Mouse (Mus musculus) kidney, embryonic 14.5 days (tissue): Measurements from ENCODE around the gene Cbarp. TPM values are rescaled to one million over a fixed set of nuclear protein-coding genes. Genes with fewer than 3 reads are reported as not detected.

Experiments
- ATAC-seq: fragments of 200-750 bp; cut with Nextera tagmentation; 2 replicates; pipeline ENCODE4 v1.8.0; 2017; ENCODE audit warnings: moderate number of reproducible peaks, mild to moderate bottlenecking, moderate TSS enrichment, moderate library complexity; ENCODE audit not compliant: low FRiP score, low TSS enrichment
- H3K27ac ChIP-seq: fragments of 300-500 bp; sonication (generic); 2 replicates; pipeline ENCODE4 v1.5.1; 2014; ENCODE audit warnings: low read depth, mild to moderate bottlenecking, low read length, moderate library complexity, mixed read lengths
- H3K27me3 ChIP-seq: fragments of 300-500 bp; sonication (generic); 2 replicates; pipeline ENCODE4 v1.6.1; 2014; ENCODE audit warnings: mild to moderate bottlenecking, low read length; ENCODE audit not compliant: control insufficient read depth, insufficient read depth
- H3K36me3 ChIP-seq: fragments of 300-500 bp; sonication (generic); 2 replicates; pipeline ENCODE4 v1.6.1; 2014; ENCODE audit warnings: low read length, mixed read lengths; ENCODE audit not compliant: control insufficient read depth, insufficient read depth
- H3K4me1 ChIP-seq: fragments of 300-500 bp; sonication (generic); 2 replicates; pipeline ENCODE4 v1.6.1; 2014; ENCODE audit warnings: low read length, mixed read lengths; ENCODE audit not compliant: control insufficient read depth, insufficient read depth
- H3K4me2 ChIP-seq: fragments of 300-500 bp; sonication (generic); replicated peaks from 2 replicates; pipeline ENCODE4 v1.6.1; 2014; ENCODE audit warnings: low read depth, mild to moderate bottlenecking, low read length
- H3K4me3 ChIP-seq: fragments of 300-500 bp; sonication (generic); 2 replicates; pipeline ENCODE4 v1.5.1; 2014; ENCODE audit warnings: mild to moderate bottlenecking, low read length
- H3K9ac ChIP-seq: fragments of 300-500 bp; sonication (generic); 2 replicates; pipeline ENCODE4 v1.6.1; 2014; ENCODE audit warnings: low read depth, mild to moderate bottlenecking, low read length, moderate library complexity
- H3K9me3 ChIP-seq: fragments of 300-500 bp; sonication (generic); 2 replicates; pipeline ENCODE4 v1.6.1; 2016; ENCODE audit warnings: low read length; ENCODE audit not compliant: control insufficient read depth
- WGBS: fragments of 180-500 bp; shearing (Covaris S2); extraction: QIAGEN DNeasy Blood & Tissue Kit; methylation state at CpG from one replicate; pipeline ENCODE4 v1.1.7; 2014; 5-methylcytosine and 5-hydroxymethylcytosine counted together
- polyA plus RNA-seq: library from polyadenylated mRNA; unstranded; fragments of >200 nt; fragmentation: Nextera tagmentation; extraction: Ambion mirVana; gene quantifications from 2 replicates; pipeline ENCODE4 v1.2.1, GENCODE M21; 2014

Cbarp gene
- polyA plus RNA-seq, 1 experiment from 2014 or later, result 8.4 TPM

DNA sequence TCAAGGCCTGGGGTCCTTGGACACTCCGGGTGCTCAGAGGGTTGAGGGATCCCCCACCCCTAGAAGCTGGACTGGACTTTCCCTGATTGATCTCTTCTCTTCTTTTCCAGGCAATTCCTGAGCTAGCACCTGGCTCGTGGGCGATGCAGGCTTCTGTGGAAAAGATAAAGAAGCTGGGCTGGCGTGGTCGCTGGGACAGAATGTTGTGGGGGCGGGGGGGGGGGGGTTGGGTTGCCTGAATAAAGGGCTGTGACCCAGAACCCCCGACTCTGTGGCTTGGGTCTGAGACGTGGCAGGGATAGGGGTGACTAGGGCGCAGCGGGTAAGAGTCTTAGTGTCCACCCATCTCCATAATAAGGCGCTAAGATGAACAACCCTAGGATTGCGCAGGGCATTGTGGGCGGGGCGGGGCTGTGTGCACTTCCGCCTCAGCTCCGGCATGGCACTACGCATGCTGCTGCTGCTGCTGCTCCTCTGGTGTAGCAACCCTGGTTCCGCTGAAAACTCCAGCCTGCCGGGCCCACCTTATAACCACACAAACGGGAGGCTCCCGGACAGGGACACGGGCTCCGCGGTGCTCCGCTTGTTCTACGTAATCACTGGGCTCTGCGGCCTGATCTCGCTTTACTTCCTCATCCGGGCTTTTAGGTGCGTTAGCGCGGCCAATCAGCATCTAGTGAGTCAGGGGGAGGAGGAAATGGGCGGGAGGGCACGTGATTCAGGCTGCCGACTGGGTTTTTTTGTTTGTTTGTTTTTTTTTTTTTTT, 32.1 kb upstream of the Cbarp start, which contains the start of gene 1600002K03Rik:
TSS of gene 1600002K03Rik (plus strand) at position 418 of the 766 bp plus-strand sequence.
- WGBS, result 8% methylated on average over 35 of the region's 35 CpGs
- H3K27ac ChIP-seq, result peak within 1 kb of the TSS; percentile 79; the same call in 1 of the 2 replicates
- peaks cover 24% of the 10 kb centered on the region for H3K4me1 ChIP-seq
- H3K4me3 ChIP-seq, result peak within 1 kb of the TSS; percentile 55
- no peaks in the 10 kb centered on the region for H3K9me3 ChIP-seq
- H3K4me2 ChIP-seq, result peak within 1 kb of the TSS; percentile 57
- peak within 1 kb of the TSS; percentile 57 for H3K9ac ChIP-seq
- H3K36me3 ChIP-seq, result peaks cover 33% of the 10 kb centered on the region
- no peaks in the 10 kb centered on the region for H3K27me3 ChIP-seq
- ATAC-seq, result peak; percentile 61

DNA sequence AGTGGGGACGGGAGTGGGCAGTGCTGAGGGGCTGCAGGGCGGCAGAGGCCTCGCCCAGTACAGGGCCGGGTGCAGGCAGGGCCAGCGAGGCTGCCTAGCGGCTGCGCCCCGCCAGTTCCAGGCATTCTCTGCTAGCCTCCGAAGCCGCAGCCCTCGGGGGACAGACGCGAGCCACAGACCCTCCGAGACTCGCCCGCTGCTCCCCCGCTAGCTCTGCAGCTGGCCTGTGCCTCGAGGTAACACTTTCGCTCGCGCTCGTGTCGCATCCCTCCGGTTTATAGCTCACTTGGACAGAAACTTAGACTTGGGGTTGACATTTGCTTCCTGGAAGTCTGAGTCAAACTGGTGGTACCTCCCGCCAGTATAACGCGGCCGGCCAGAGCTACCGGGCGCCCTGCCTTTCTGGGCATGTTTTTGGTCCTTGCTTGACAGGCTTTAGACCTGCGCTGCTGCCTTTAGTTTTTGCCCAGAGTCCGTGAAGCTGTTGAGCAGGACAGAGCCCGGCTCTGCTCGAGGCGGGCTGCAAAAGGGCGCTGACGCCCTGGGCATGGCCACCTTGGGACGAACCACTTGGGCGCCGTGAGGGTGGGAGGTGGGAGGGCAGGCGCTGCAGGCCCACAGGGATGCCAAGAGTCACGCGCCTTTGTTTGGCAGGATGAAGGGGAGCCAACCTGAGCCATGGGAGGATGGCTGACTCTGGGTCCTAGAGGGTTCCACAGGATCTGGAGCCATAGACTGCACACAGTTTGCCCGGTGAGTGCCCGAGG, 31.3 kb upstream of the Cbarp start:
- no peak for ATAC-seq
- peak overlapping the region; percentile 79; the same call in 1 of the 2 replicates for H3K27ac ChIP-seq
- H3K9ac ChIP-seq, result peak overlapping the region; percentile 57; the same call in 1 of the 2 replicates
- H3K27me3 ChIP-seq, result no peaks in the 10 kb centered on the region
- WGBS, result 81% methylated on average over 45 of the region's 45 CpGs
- H3K4me2 ChIP-seq, result peak overlapping the region; percentile 57; the same call in 1 of the 2 replicates
- H3K4me3 ChIP-seq, result peak overlapping the region; percentile 55; the same call in 1 of the 2 replicates
- no peaks in the 10 kb centered on the region for H3K9me3 ChIP-seq
- peaks cover 25% of the 10 kb centered on the region for H3K4me1 ChIP-seq
- peaks cover 33% of the 10 kb centered on the region for H3K36me3 ChIP-seq

DNA sequence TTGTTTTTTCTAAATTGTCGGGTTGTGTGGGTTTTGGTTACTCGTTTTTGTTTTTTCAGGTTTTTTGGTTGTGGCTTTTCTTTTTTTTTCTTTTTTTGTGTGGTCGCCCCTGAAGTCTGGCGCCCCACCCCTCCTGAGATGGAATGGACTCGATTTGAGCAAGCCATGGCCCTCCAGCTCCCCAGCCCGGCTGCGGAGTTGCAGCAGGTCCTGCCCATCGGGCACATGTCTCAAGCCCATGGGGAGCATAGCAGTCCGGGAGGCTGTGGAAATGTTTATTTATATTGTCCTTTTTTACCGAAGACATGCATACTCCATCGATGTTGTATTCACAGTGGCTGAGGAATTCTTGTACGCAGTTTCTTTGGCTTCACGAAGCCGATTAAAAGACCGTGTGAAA, 30.6 kb upstream of the Cbarp start:
- H3K36me3 ChIP-seq, result peaks cover 33% of the 10 kb centered on the region
- no peak overlapping the region for H3K4me2 ChIP-seq
- H3K27ac ChIP-seq, result no peak overlapping the region
- H3K9ac ChIP-seq, result no peak overlapping the region
- no peaks in the 10 kb centered on the region for H3K9me3 ChIP-seq
- WGBS, result 91% methylated on average over 15 of the region's 15 CpGs
- no peak for ATAC-seq
- 0 out of 2 replicates have a peak overlapping the region, but pooled peaks have one; percentile 7 for H3K4me3 ChIP-seq
- H3K27me3 ChIP-seq, result no peaks in the 10 kb centered on the region
- peaks cover 32% of the 10 kb centered on the region for H3K4me1 ChIP-seq

DNA sequence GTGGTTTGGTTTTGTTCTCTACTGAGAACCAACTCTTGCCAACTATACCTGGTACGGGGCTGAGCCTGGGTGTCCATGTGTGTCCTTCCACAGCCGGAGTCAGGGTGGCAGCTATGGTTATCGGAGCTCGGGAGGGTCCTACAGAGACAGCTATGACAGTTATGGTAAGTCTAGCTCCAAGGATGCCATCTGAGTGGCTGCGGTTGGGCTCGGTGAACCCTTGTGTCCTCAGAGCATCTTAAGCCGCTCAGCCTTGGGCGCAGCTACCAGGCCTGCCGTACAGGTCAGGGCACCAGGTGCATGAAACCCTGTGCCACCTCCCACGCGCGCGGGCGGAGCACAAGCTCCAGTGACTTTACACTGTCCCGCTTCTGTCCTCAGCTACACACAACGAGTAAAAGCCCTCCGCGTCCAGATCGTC, 30.0 kb upstream of the Cbarp start:
- peak overlapping the region; percentile 7; the same call in 1 of the 2 replicates for H3K4me3 ChIP-seq
- H3K36me3 ChIP-seq, result peaks cover 33% of the 10 kb centered on the region
- H3K27me3 ChIP-seq, result no peaks in the 10 kb centered on the region
- WGBS, result 78% methylated on average over 19 of the region's 19 CpGs
- no peak overlapping the region for H3K4me2 ChIP-seq
- no peaks in the 10 kb centered on the region for H3K9me3 ChIP-seq
- ATAC-seq, result no peak
- H3K9ac ChIP-seq, result no peak overlapping the region
- no peak overlapping the region for H3K27ac ChIP-seq
- H3K4me1 ChIP-seq, result peaks cover 35% of the 10 kb centered on the region

DNA sequence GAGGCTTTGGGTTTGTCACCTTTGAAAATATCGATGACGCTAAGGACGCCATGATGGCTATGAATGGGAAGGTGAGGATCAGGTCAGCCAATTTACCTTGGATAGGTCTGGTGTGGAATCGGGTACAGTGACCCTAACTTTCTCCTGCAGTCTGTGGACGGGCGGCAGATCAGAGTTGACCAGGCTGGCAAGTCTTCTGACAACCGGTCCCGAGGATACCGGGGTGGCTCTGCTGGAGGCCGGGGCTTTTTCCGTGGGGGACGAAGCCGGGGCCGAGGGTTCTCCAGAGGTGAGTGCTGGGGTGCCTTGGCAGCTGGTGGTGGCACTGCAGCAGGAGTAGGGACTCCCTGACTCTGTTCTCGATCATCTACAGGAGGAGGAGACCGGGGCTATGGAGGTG, 29.4 kb upstream of the Cbarp start:
- Histone ChIP-seq H3K27me3 (no peaks in the 10 kb centered on the region), H3K4me1 (peaks cover 40% of the 10 kb centered on the region), H3K9ac (no peak overlapping the region), H3K4me2 (no peak overlapping the region), H3K9me3 (no peaks in the 10 kb centered on the region), H3K27ac (no peak overlapping the region), H3K36me3 (peaks cover 33% of the 10 kb centered on the region), H3K4me3 (no peak overlapping the region)
- no peak for ATAC-seq
- WGBS, result 95% methylated on average over 16 of the region's 16 CpGs

DNA sequence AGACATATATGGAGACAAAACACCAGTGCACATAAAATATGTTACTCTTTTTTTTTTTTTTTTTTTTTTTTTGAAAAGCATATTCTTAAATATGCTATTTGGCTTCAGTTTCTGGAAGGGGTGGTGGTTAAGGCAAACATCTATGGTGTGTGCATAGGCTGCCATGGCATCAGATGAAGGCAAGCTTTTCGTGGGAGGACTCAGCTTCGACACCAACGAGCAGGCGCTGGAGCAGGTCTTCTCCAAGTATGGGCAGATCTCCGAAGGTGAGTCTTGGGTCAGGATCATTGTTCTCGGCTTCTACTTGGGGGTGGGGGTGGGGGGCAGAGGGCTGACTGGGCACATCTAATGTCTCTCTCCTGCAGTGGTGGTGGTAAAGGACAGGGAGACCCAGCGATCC, 29.0 kb upstream of the Cbarp start:
- Histone ChIP-seq H3K4me3 (no peak overlapping the region), H3K36me3 (peaks cover 31% of the 10 kb centered on the region), H3K27ac (no peak overlapping the region), H3K9ac (no peak overlapping the region), H3K9me3 (no peaks in the 10 kb centered on the region), H3K4me1 (peaks cover 41% of the 10 kb centered on the region), H3K4me2 (no peak overlapping the region), H3K27me3 (no peaks in the 10 kb centered on the region)
- ATAC-seq, result no peak
- 90% methylated on average over 7 of the region's 7 CpGs for WGBS

DNA sequence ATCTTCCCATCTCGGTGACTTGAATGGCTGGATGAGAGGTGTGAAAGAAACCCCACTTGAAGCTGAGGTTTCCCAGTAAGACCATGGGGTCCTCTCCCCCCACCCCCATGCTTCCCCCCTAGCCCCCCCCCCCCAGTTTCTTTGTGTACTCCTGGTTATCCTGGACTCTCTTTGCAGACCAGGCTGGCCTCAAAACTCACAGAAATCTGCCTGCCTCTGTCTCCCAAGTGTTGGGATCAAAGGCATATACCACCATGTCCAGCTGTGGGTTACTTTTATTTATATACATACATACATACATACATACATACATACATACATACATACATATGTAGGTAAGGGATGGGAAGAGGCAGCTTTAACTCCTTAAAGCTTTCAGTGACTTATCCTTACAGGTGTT, 28.4 kb upstream of the Cbarp start:
- no peaks in the 10 kb centered on the region for H3K9me3 ChIP-seq
- peaks cover 47% of the 10 kb centered on the region for H3K4me1 ChIP-seq
- H3K4me2 ChIP-seq, result peak overlapping the region; percentile 58
- no peak for ATAC-seq
- H3K4me3 ChIP-seq, result peak overlapping the region; percentile 89
- 68% methylated on average over 1 of the region's 1 CpGs for WGBS
- peak overlapping the region; percentile 99 for H3K9ac ChIP-seq
- H3K27ac ChIP-seq, result 0 out of 2 replicates have a peak overlapping the region, but pooled peaks have one; percentile 99
- H3K36me3 ChIP-seq, result peaks cover 29% of the 10 kb centered on the region
- no peaks in the 10 kb centered on the region for H3K27me3 ChIP-seq

DNA sequence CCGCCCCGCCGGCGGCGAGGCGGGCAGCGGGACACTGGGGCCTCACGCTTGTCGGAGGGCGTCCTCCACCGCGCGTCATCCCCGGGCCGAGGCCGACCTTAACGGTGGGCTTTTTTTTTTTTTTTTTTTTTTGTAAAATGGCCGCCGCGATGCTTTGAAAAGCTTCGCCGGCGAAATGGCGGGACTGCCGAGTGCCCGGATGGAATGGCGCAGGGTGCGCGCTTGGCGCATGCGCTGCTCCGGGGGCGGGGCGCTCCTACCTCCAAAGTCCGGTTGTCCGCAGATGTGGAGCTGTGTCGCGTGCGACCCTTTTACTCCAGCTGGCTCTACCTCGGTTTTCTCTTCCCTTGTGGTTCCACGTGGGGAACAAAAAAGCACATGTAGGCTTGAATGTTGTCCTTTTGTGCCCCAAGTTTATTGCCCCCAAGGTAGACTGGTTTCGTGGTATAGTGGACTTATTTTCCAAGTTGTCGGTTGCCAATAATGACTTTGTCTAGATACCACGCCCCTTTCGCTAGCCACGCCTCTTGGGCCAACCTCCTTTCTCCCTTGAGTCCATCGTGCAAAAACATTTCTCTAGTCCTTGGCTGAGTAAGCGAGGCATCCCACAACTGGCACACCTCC, 27.5 kb upstream of the Cbarp start:
- Histone ChIP-seq H3K9me3 (no peaks in the 10 kb centered on the region), H3K9ac (peak overlapping the region; percentile 99), H3K4me2 (peak overlapping the region; percentile 58), H3K27ac (peak overlapping the region; percentile 99), H3K4me3 (peak overlapping the region; percentile 89), H3K4me1 (peaks cover 49% of the 10 kb centered on the region), H3K36me3 (peaks cover 29% of the 10 kb centered on the region), H3K27me3 (no peaks in the 10 kb centered on the region)
- under 1% methylated on average over 44 of the region's 48 CpGs for WGBS
- ATAC-seq, result peak; percentile 44
